ENCODE assay signal across 8 mouse cellular contexts in genomic region chr8:84284608-84285063, GRCm38 (mm10). TPM values are rescaled to one million over a fixed set of nuclear protein-coding genes. Genes with fewer than 3 reads are reported as not detected.
A peak's percentile ranks its signal among the peaks of the same experiment; 100 is the strongest.
DNase-seq lines count a peak whose midpoint lies in the region; ATAC-seq lines count a peak whose summit lies in the region.

No protein-coding gene starts in this region.

- H3K36me3 ChIP-seq in heart, embryonic 16.5 days (ENCODE audit: control insufficient read depth, insufficient read depth): no peaks in the 10 kb centered on the region
- no peaks in the 10 kb centered on the region for H3K36me3 ChIP-seq in liver, embryonic 11.5 days (ENCODE audit: control insufficient read depth, insufficient read depth, low read length)

- WGBS in heart, embryonic 16.5 days: 14% methylated on average over 9 of the region's 9 CpGs
- WGBS in liver, embryonic 11.5 days: 31% methylated on average over 9 of the region's 9 CpGs

- peaks cover 3% of the 10 kb centered on the region; the same call in 1 of the 2 replicates for H3K4me1 ChIP-seq in heart, embryonic 16.5 days (ENCODE audit: control insufficient read depth, insufficient read depth, low read length)
- peaks cover 4% of the 10 kb centered on the region for H3K4me1 ChIP-seq in liver, embryonic 11.5 days (replicated peaks; ENCODE audit: control insufficient read depth, insufficient read depth, low read length)

- H3K9me3 ChIP-seq in heart, embryonic 16.5 days (replicated peaks; ENCODE audit: control insufficient read depth, low read length): no peaks in the 10 kb centered on the region
- H3K9me3 ChIP-seq in liver, embryonic 11.5 days (ENCODE audit: control insufficient read depth, low read length): no peaks in the 10 kb centered on the region

- DNase-seq in layer of hippocampus, postnatal 14 days (ENCODE audit: low spot score in 2 of 2): peak; percentile 38 to 40
- DNase-seq in layer of hippocampus, adult 9-10 months (ENCODE audit: low spot score): no peak
- DNase-seq in embryo, embryonic 11 days: peak; percentile 69
- DNase-seq in liver, embryonic 11.5 days (ENCODE audit: low spot score): peak; percentile 39
- no peak for DNase-seq in T-cell, adult 2 months (ENCODE audit: low spot score)
- no peak for DNase-seq in cerebellum, adult 9-11 months
- no peak for DNase-seq in spleen, postnatal 36 days (ENCODE audit: low spot score in 2 of 2)

- H3K4me2 ChIP-seq in heart, embryonic 16.5 days (ENCODE audit: low read depth, low read length): peak overlapping the region; percentile 49
- H3K4me2 ChIP-seq in liver, embryonic 11.5 days: peak overlapping the region; percentile 21; the same call in 1 of the 2 replicates

- ATAC-seq in heart, embryonic 16.5 days (replicated peaks; ENCODE audit: extremely low read depth, insufficient read depth, low FRiP score): no peak
- no peak for ATAC-seq in liver, embryonic 11.5 days (replicated peaks; ENCODE audit: low FRiP score)

- H3K9ac ChIP-seq in heart, embryonic 16.5 days (ENCODE audit: low read length): 0 out of 2 replicates have a peak overlapping the region, but pooled peaks have one; percentile 30
- no peak overlapping the region for H3K9ac ChIP-seq in liver, embryonic 11.5 days (ENCODE audit: low read depth, low read length)

- peak overlapping the region; percentile 3; the same call in 1 of the 2 replicates for H3K4me3 ChIP-seq in heart, embryonic 16.5 days (ENCODE audit: low read length)
- no peak overlapping the region for H3K4me3 ChIP-seq in liver, embryonic 11.5 days (ENCODE audit: low read depth, low read length)

- H3K27me3 ChIP-seq in heart, embryonic 16.5 days (ENCODE audit: control insufficient read depth, insufficient read depth, low read length): no peaks in the 10 kb centered on the region
- no peaks in the 10 kb centered on the region for H3K27me3 ChIP-seq in liver, embryonic 11.5 days (replicated peaks; ENCODE audit: control insufficient read depth, insufficient read depth, low read length)

- H3K27ac ChIP-seq in heart, embryonic 16.5 days (ENCODE audit: low read length): peak overlapping the region; percentile 32; the same call in 1 of the 2 replicates
- H3K27ac ChIP-seq in liver, embryonic 11.5 days (ENCODE audit: low read depth, low read length): no peak overlapping the region; the same call in 1 of the 2 replicates

RNA-seq across cellular contexts. Expression of gene Ccdc130, which starts 14.5 kb away (rescaled TPM):
- total RNA-seq in layer of hippocampus, postnatal 14 days (2021): 10 to 100 TPM; 20.4 to 21.4 TPM
- polyA plus RNA-seq in heart, embryonic 16.5 days (2015; fragmentation: Nextera tagmentation; extraction: Ambion mirVana): 14.9 and 19.4 TPM in 2 replicates
- 16.0 and 20.1 TPM in 2 replicates for polyA plus RNA-seq in liver, embryonic 11.5 days (2014; fragmentation: Nextera tagmentation; extraction: Ambion mirVana)

RNA-seq across cellular contexts. Expression of gene Mri1, which starts 27.5 kb away (rescaled TPM):
- total RNA-seq in layer of hippocampus, postnatal 14 days (2021): 10 to 100 TPM; 24.7 to 28.7 TPM
- 45.0 and 46.2 TPM in 2 replicates for polyA plus RNA-seq in heart, embryonic 16.5 days (2015; fragmentation: Nextera tagmentation; extraction: Ambion mirVana)
- 92.2 and 95.9 TPM in 2 replicates for polyA plus RNA-seq in liver, embryonic 11.5 days (2014; fragmentation: Nextera tagmentation; extraction: Ambion mirVana)

RNA-seq across cellular contexts. Expression of gene D8Ertd738e, which starts 35.1 kb away (rescaled TPM):
- 100 to 1,000 TPM; 147 to 156 TPM for total RNA-seq in layer of hippocampus, postnatal 14 days (2021)
- 297 and 311 TPM in 2 replicates for polyA plus RNA-seq in heart, embryonic 16.5 days (2015; fragmentation: Nextera tagmentation; extraction: Ambion mirVana)
- 323 and 339 TPM in 2 replicates for polyA plus RNA-seq in liver, embryonic 11.5 days (2014; fragmentation: Nextera tagmentation; extraction: Ambion mirVana)

RNA-seq across cellular contexts. Expression of gene Zswim4, which starts 47.8 kb away (rescaled TPM):
- 10 to 100 TPM; 17.2 to 18.8 TPM for total RNA-seq in layer of hippocampus, postnatal 14 days (2021)
- polyA plus RNA-seq in heart, embryonic 16.5 days (2015; fragmentation: Nextera tagmentation; extraction: Ambion mirVana): 8.4 and 9.9 TPM in 2 replicates
- 7.9 and 9.1 TPM in 2 replicates for polyA plus RNA-seq in liver, embryonic 11.5 days (2014; fragmentation: Nextera tagmentation; extraction: Ambion mirVana)

Comparison
In these comparisons a context has a peak if more than half of its experiments do, and no peak if none do; other contexts are left out.
1. DNase-seq: peak in layer of hippocampus, postnatal 14 days (2 of 2), embryo, embryonic 11 days (single experiment) and liver, embryonic 11.5 days (single experiment); none in layer of hippocampus, adult 9-10 months (single experiment), T-cell, adult 2 months (single experiment), cerebellum, adult 9-11 months (single experiment) and spleen, postnatal 36 days (0 of 2).